Mouse (Mus musculus): ENCODE measurements at regions not wholly inside any gene's neighbourhood (a gene's known extent, or its start where the extent isn't known, plus 50 kb on each side); places are given as distances from the start of the nearest gene placed in this dataset.
"Not testable (repeated sequence)": the region's sequence is repeated elsewhere in the genome, so short reads cannot be mapped to it uniquely, and the experiment has no call there.

- no peak overlapping the region for H3K27ac ChIP-seq (ENCODE audit: low read length)
- no peaks in the 10 kb centered on the region for H3K9me3 ChIP-seq (replicated peaks; ENCODE audit: control insufficient read depth, low read length, poor library complexity, severe bottlenecking)
- 7% methylated on average over 2 of the region's 2 CpGs for WGBS
- no peak overlapping the region for H3K9ac ChIP-seq (ENCODE audit: low read depth, low read length)
- H3K4me3 ChIP-seq (ENCODE audit: low read depth, low read length) = no peak overlapping the region
- no peaks in the 10 kb centered on the region for H3K4me1 ChIP-seq (ENCODE audit: control insufficient read depth, insufficient read depth, low read length)
- H3K27me3 ChIP-seq (ENCODE audit: control insufficient read depth, insufficient read depth, low read depth, low read length) = no peaks in the 10 kb centered on the region
- no peak for ATAC-seq
- no peaks in the 10 kb centered on the region for H3K36me3 ChIP-seq (ENCODE audit: control insufficient read depth, insufficient read depth, low read length)
- no peak overlapping the region for H3K4me2 ChIP-seq (ENCODE audit: low read length)
Measured at GRCm38 (mm10) chr10:23733679-23734078, 53.4 kb downstream of the Rps12 start.

DNA sequence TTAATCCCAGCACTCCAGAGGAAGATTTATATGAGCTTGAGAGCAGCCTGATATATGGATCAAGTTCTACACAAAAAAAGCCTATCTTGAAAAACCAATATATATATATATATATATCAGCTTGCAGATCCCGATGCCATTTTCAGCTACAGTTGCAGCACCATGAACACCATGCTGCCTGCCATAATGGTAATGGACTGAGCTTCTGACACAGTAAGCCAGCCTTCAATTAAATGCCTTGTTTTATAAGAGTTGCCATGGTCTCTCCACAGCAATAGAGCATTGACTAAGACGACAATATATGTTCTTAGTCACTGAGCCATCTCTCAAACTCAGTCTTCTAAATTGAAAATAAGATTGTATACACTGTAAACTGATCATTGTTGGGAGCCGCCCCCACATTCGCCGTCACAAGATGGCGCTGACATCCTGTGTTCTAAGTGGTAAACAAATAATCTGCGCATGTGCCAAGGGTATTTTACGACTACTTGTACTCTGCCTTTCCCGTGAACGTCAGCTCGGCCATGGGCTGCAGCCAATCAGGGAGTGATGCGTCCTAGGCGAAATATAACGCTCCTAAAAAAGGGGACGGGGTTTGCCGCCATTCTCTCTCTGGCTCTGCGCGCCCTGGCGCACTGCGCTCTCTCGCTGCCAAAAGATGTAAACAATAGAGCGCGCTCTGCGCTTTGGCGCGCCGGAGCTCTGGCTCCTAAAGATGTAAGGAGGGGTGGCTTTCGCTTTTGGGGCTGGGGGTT, 60.9 kb downstream of the Rps12 start:
- H3K36me3 ChIP-seq (ENCODE audit: control insufficient read depth, insufficient read depth, low read length); H3K27ac ChIP-seq (ENCODE audit: low read length); H3K9ac ChIP-seq (ENCODE audit: low read depth, low read length); H3K27me3 ChIP-seq (ENCODE audit: control insufficient read depth, insufficient read depth, low read depth, low read length); H3K4me3 ChIP-seq (ENCODE audit: low read depth, low read length); H3K4me2 ChIP-seq (ENCODE audit: low read length); H3K9me3 ChIP-seq (replicated peaks; ENCODE audit: control insufficient read depth, low read length, poor library complexity, severe bottlenecking); ATAC-seq; H3K4me1 ChIP-seq (ENCODE audit: control insufficient read depth, insufficient read depth, low read length): not testable (repeated sequence)
- 88% methylated on average over 23 of the region's 28 CpGs for WGBS

DNA sequence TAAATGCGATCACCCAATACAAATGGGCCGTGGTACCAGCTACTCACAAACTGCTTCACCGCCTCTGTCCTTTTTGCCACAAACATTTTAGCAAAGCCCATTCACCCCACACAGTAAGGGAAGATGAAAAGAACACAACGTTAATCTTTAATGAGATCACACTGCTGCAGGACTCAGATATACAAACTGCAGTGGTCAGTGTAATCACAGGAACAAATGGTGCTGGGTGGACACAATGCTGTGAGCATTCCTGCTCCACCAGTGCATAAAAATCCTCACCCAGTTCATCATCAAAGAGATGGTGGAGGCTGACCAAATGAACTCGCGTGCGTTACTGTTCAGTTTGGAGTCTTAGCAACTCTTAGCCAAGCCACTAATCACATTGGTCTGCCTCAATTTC, 69.0 kb downstream of the Rps12 start:
- no peaks in the 10 kb centered on the region; the same call in 1 of the 2 replicates for H3K4me1 ChIP-seq (ENCODE audit: control insufficient read depth, insufficient read depth, low read length)
- no peaks in the 10 kb centered on the region for H3K27me3 ChIP-seq (ENCODE audit: control insufficient read depth, insufficient read depth, low read depth, low read length)
- H3K36me3 ChIP-seq (ENCODE audit: control insufficient read depth, insufficient read depth, low read length) = no peaks in the 10 kb centered on the region
- WGBS = 24% methylated on average over 7 of the region's 7 CpGs
- H3K9ac ChIP-seq (ENCODE audit: low read depth, low read length) = no peak overlapping the region
- H3K4me2 ChIP-seq (ENCODE audit: low read length) = no peak overlapping the region
- no peak overlapping the region for H3K4me3 ChIP-seq (ENCODE audit: low read depth, low read length)
- no peak overlapping the region for H3K27ac ChIP-seq (ENCODE audit: low read length)
- ATAC-seq = no peak
- no peaks in the 10 kb centered on the region for H3K9me3 ChIP-seq (replicated peaks; ENCODE audit: control insufficient read depth, low read length, poor library complexity, severe bottlenecking)

GRCm38 (mm10) chr10:23715511-23715910, 71.6 kb downstream of the Rps12 start:
- H3K4me2 ChIP-seq (ENCODE audit: low read length) = no peak overlapping the region
- H3K36me3 ChIP-seq (ENCODE audit: control insufficient read depth, insufficient read depth, low read length) = no peaks in the 10 kb centered on the region

GRCm38 (mm10) chr10:23715101-23715500, 72.0 kb downstream of the Rps12 start:
- H3K4me2 ChIP-seq (ENCODE audit: low read length) = no peak overlapping the region
- no peak overlapping the region for H3K27ac ChIP-seq (ENCODE audit: low read length)
- no peak overlapping the region for H3K9ac ChIP-seq (ENCODE audit: low read depth, low read length)
- H3K9me3 ChIP-seq (replicated peaks; ENCODE audit: control insufficient read depth, low read length, poor library complexity, severe bottlenecking) = no peaks in the 10 kb centered on the region
- no peaks in the 10 kb centered on the region for H3K36me3 ChIP-seq (ENCODE audit: control insufficient read depth, insufficient read depth, low read length)
- WGBS = 92% methylated on average over 7 of the region's 7 CpGs
- H3K4me1 ChIP-seq (ENCODE audit: control insufficient read depth, insufficient read depth, low read length) = no peaks in the 10 kb centered on the region; the same call in 1 of the 2 replicates
- no peaks in the 10 kb centered on the region for H3K27me3 ChIP-seq (ENCODE audit: control insufficient read depth, insufficient read depth, low read depth, low read length)
- ATAC-seq = no peak
- no peak overlapping the region for H3K4me3 ChIP-seq (ENCODE audit: low read depth, low read length)

More at GRCm38 (mm10) chr10:23715511-23715910, 71.6 kb downstream of the Rps12 start:
- Histone ChIP-seq H3K27ac (ENCODE audit: low read length) (no peak overlapping the region), H3K4me1 (ENCODE audit: control insufficient read depth, insufficient read depth, low read length) (no peaks in the 10 kb centered on the region; the same call in 1 of the 2 replicates), H3K9me3 (replicated peaks; ENCODE audit: control insufficient read depth, low read length, poor library complexity, severe bottlenecking) (no peaks in the 10 kb centered on the region), H3K27me3 (ENCODE audit: control insufficient read depth, insufficient read depth, low read depth, low read length) (no peaks in the 10 kb centered on the region), H3K4me3 (ENCODE audit: low read depth, low read length) (no peak overlapping the region), H3K9ac (ENCODE audit: low read depth, low read length) (no peak overlapping the region)
- WGBS = 89% methylated on average over 10 of the region's 10 CpGs
- ATAC-seq = no peak

GRCm38 (mm10) chr10:23712691-23713378, 74.2 kb downstream of the Rps12 start:
- Histone ChIP-seq H3K4me3 (ENCODE audit: low read depth, low read length) (no peak overlapping the region), H3K9me3 (replicated peaks; ENCODE audit: control insufficient read depth, low read length, poor library complexity, severe bottlenecking) (no peaks in the 10 kb centered on the region), H3K27ac (ENCODE audit: low read length) (no peak overlapping the region), H3K4me2 (ENCODE audit: low read length) (no peak overlapping the region), H3K9ac (ENCODE audit: low read depth, low read length) (no peak overlapping the region), H3K36me3 (ENCODE audit: control insufficient read depth, insufficient read depth, low read length) (no peaks in the 10 kb centered on the region), H3K27me3 (ENCODE audit: control insufficient read depth, insufficient read depth, low read depth, low read length) (no peaks in the 10 kb centered on the region), H3K4me1 (ENCODE audit: control insufficient read depth, insufficient read depth, low read length) (no peaks in the 10 kb centered on the region)
- ATAC-seq = no peak
- WGBS = 75% methylated on average over 5 of the region's 5 CpGs

GRCm38 (mm10) chr10:23711416-23712171, 75.5 kb downstream of the Rps12 start:
- Histone ChIP-seq H3K4me3 (ENCODE audit: low read depth, low read length) (no peak overlapping the region), H3K27ac (ENCODE audit: low read length) (no peak overlapping the region), H3K9ac (ENCODE audit: low read depth, low read length) (no peak overlapping the region), H3K36me3 (ENCODE audit: control insufficient read depth, insufficient read depth, low read length) (no peaks in the 10 kb centered on the region), H3K4me2 (ENCODE audit: low read length) (no peak overlapping the region), H3K9me3 (replicated peaks; ENCODE audit: control insufficient read depth, low read length, poor library complexity, severe bottlenecking) (no peaks in the 10 kb centered on the region), H3K27me3 (ENCODE audit: control insufficient read depth, insufficient read depth, low read depth, low read length) (no peaks in the 10 kb centered on the region), H3K4me1 (ENCODE audit: control insufficient read depth, insufficient read depth, low read length) (no peaks in the 10 kb centered on the region)
- 52% methylated on average over 6 of the region's 6 CpGs for WGBS
- ATAC-seq = peak; percentile 86

GRCm38 (mm10) chr10:23710999-23711398, 76.1 kb downstream of the Rps12 start:
- Histone ChIP-seq H3K27me3 (ENCODE audit: control insufficient read depth, insufficient read depth, low read depth, low read length) (no peaks in the 10 kb centered on the region), H3K4me3 (ENCODE audit: low read depth, low read length) (no peak overlapping the region), H3K9me3 (replicated peaks; ENCODE audit: control insufficient read depth, low read length, poor library complexity, severe bottlenecking) (no peaks in the 10 kb centered on the region), H3K9ac (ENCODE audit: low read depth, low read length) (no peak overlapping the region), H3K4me2 (ENCODE audit: low read length) (no peak overlapping the region), H3K4me1 (ENCODE audit: control insufficient read depth, insufficient read depth, low read length) (no peaks in the 10 kb centered on the region), H3K27ac (ENCODE audit: low read length) (no peak overlapping the region), H3K36me3 (ENCODE audit: control insufficient read depth, insufficient read depth, low read length) (no peaks in the 10 kb centered on the region)
- ATAC-seq = no peak
- 78% methylated on average over 6 of the region's 6 CpGs for WGBS

GRCm38 (mm10) chr10:23708261-23708660, 78.8 kb downstream of the Rps12 start:
- no peaks in the 10 kb centered on the region for H3K27me3 ChIP-seq (ENCODE audit: control insufficient read depth, insufficient read depth, low read depth, low read length)
- H3K9ac ChIP-seq (ENCODE audit: low read depth, low read length) = no peak overlapping the region
- no peaks in the 10 kb centered on the region for H3K36me3 ChIP-seq (ENCODE audit: control insufficient read depth, insufficient read depth, low read length)
- no peak for ATAC-seq
- 88% methylated on average over 8 of the region's 8 CpGs for WGBS
- H3K9me3 ChIP-seq (replicated peaks; ENCODE audit: control insufficient read depth, low read length, poor library complexity, severe bottlenecking) = no peaks in the 10 kb centered on the region
- no peak overlapping the region for H3K27ac ChIP-seq (ENCODE audit: low read length)
- H3K4me2 ChIP-seq (ENCODE audit: low read length) = no peak overlapping the region
- no peak overlapping the region for H3K4me3 ChIP-seq (ENCODE audit: low read depth, low read length)
- H3K4me1 ChIP-seq (ENCODE audit: control insufficient read depth, insufficient read depth, low read length) = no peaks in the 10 kb centered on the region
